Mouse (Mus musculus) ovary, postnatal 14 days (tissue): Measurements from ENCODE around the gene Erg.

Source experiments
- DNase-seq: peaks from one replicate; pipeline ENCODE4 v3.0.0; 2022; ENCODE audit warnings: low spot score

The Erg gene

DNA sequence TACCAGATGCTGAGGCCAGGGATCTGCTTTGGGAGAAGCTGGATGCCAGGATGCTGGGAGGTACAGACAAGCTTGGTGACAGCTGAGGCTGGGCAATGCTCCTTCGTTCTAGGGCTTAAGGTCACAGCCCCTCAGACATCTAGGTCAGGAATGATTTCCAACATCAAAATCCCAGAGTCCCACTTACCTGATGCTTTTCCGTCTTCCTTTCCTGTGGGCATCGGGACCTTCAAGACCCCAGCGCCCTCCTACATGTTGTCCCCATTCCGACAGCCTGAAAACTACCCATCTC is at the start of gene Erg:
Gene Erg (minus strand): TSS at position 283 of the 292 bp plus-strand sequence.
- no peak for DNase-seq

- DNase-seq = no peak
Observed at GRCm38 (mm10) chr16:95631816-95632215, 45.4 kb upstream of the Erg start.

DNA sequence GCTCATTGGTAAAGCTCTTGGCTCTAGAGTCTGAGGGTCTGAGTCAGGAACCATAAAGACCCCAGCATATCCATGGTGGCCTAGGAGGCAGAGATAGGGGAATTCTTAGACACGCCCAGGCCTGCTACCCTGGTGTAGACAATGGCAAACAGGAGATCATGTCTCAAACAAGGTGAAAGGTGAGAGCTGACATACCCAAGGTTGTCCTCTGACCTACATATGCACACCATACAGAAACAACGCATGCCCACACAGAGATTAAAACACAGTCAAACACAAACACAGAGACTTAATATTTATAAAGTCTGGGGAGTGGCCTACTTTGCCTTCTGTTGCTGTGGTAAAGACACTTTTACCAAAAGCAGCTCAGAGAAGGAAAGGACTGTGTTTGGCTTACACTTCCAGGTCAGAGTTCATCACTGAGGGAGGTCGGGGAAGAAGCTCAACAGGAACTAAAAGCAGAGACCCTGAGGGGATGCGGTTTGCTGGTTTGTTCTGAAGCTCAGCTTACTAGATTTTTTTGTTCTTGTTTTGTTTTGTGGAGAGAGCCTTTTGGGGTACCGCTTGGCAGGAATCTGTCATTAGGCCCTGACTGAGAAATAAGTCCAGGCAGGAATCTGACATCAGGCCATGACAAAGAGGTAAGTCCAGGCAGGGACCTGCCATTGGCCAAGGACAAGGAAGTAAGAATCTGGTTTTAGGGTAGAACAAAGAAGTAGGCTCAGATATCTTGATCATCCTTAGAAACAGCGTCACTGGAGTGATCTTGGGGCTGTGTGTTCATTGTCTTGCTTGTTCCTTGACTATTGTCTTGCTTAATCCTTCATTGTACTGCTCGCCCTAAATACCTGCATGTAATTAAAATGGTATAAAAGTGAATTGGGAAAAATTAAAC is 37.7 kb upstream of the Erg start:
- no peak for DNase-seq

- DNase-seq = no peak
Observed at GRCm38 (mm10) chr16:95623056-95623455, 36.7 kb upstream of the Erg start.

DNA sequence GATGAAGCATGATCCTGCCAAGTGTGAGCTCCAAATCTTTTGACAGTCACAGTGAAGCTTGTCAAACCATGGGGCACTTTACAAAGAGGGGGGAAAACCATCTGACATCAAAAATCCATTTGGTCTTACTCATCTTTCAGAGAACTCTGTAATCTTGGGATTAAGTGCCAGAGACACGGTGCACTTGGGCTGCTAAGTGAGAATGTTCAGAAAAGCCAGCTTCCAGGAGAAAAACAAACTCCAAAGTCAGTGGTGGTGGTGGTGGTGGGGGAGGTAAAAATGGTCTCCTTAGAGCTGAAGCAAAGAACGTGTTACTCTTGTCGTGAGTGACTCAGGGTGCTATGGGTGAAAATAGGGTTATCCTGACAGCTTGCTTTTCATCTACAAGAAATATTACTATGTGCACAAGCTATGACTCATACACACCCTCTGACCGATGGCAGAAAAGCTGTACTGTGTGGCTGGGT is 33.5 kb upstream of the Erg start:
- no peak for DNase-seq

DNA sequence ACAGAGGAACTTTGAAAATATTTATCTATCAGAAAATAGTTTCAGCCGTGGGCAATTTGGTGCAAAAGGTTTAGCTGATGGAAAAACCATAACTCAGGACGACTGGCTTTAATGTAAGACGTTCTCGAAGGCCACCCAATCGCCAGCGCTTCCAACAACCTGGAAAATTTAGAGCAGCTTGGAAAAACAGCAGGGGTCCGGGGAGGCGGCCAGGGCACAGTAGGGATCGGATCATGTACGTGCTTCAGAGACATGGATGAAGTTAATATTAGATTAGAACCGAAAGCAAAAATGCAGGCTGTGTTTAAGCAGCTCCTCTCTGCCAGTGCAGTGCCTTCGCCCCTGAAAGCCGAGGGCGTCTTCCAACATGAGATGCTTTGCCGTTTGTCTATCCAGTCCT is 31.8 kb upstream of the Erg start:
- no peak for DNase-seq

DNA sequence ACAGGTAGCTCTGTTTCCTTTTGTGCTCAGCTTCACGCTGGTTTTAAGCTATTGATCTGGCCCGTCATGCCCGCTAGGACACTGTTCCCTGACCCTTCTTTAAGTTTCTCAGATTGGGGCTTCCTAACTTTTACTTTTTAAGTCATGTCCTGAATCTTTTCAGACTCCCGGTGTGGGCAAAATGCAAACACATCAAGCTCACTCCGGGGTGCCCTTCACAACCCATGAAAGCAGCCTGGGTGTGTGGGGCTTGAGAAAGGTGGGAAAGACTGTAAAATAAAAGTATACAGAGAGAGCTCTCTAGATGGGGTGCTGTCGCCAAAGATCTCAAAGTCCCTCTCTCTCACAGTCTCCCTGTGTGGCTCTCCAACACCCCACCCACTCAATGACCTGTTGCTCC is 31.3 kb upstream of the Erg start:
- DNase-seq = no peak

DNA sequence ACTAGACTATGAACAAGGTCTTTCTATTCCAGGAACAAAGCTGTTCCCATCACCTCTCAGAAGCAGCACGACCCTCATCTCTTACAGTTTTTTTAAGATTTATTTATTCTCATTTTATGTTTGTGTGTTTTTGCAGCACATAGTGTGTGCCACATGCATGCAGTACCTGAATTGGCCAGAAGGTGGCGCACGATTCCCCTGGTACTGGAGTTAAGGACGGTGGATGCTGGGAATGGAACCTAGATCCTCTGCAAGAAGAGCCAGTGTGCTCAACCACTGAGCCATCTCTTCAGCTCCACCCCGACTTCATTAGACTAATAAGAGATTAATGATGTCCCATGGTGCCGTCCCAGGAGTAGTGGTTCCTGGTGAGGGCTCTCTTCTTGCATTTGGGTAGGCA is 29.2 kb upstream of the Erg start:
- peak; percentile 12 for DNase-seq

DNA sequence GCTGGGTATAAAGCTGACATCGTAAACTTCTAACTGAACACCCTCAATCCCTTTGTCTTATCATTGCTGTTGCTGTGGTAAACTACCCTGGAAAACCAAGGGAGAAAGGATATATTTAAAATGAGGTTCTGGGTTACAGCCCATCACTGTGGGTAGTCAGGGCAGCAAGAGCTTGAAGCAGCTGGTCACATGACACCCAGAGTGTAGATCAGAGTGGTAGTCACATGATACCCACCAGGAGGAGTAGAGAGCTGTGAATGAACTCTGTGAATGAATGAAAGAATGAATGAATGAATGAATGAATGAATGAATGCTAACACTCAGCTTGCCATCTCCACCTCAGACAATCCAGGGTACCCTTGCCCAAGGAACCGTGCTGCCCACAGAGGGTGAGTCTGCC is 28.1 kb upstream of the Erg start:
- no peak for DNase-seq

DNA sequence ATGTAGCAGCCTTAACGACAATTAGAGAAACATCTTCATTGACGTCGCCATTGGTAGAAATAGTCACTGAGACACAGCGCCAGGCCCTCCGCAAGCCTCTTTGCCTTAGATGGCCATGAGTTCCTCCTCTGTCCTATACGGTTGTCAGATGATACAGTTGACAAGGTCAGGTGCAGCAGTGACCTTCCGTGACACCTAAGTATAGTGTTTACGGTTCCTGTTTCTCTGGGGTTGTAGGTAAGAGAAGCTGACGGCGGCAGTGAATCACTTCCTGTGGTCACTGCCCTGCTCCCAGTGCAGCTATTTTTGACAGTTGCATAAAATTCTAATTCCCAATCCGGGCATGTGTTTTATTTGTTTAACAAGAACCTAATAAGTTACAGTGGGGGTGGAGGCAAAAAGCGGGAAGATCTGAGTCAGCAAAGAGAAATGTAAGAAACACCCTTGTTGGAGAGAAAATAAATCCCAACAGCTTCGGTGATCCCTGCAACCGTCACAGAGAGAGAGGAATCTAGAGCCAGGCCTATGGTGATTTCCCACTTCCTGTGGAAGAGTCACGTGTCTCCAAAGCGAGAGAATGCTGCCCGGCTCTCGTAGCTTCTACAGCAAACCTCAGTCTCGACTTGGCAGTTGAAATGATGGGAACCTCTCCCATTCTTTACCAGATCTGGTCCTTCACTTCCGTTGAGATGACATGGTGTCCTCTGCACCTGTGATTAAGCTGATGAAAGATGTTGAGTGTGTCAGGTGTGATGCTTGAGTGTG is 25.8 kb upstream of the Erg start:
- DNase-seq = no peak

DNA sequence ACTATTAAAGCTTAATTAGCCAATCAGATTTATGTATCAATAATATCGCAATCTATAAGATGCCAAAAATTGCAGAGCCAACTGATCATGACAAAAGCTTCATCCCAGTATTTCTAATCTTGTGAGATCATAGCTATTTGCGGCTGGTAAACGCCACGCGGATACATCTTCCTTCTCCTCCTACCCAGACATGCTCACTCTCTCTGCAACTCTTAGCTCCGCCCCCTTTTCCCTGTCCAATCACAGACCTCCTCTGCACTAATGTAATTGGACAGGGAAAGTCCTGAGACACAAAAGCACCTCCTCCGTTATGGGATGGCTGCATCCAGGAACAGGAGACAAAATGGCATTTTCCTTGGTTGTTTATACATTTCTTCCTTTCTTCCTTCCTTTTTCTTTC is 22.2 kb upstream of the Erg start:
- no peak for DNase-seq

- peak; percentile 62 for DNase-seq
Observed at GRCm38 (mm10) chr16:95605304-95605703, 18.9 kb upstream of the Erg start.

DNA sequence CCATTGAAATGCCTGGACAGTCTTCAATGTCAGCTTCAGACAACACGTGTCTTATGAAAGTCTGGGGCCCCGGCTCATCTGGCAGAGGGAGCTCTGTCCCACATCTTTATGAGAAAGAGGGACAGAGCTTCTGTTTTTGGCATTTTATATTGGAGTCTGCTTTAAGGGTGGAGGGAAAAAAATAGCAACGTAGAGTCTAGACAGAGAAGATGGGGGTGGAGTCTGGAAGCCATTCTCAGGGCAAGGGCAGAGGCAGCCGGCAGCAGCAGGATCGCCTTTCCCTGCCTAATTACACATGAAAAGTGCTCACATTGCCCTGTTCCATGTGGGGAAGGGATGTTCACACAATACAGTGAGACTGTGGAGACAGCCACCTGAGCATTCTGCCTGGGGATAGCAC is 16.1 kb upstream of the Erg start:
- no peak for DNase-seq

GRCm38 (mm10) chr16:95601807-95602206 is 15.4 kb upstream of the Erg start:
- DNase-seq = no peak

DNA sequence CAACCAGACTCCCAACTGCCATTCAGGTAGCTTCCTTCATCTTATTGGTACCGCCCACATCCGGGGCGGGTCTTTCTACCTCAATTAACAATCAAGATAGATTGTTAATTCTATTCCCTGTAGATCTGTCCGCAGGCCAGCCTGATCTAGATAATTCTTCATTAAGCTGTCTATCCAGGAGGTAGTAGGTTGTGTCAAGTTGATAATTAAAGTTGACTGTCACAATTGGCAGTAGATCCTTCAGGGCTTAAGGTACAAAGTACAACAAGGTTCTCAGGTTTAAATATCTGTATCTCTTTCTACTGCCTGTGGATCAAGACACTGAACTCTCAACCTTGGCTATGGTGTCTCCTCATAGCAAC is 14.8 kb upstream of the Erg start:
- DNase-seq = no peak

GRCm38 (mm10) chr16:95600572-95601218 is 14.3 kb upstream of the Erg start:
- DNase-seq = no peak

GRCm38 (mm10) chr16:95598930-95599329 is 12.5 kb upstream of the Erg start:
- no peak for DNase-seq

GRCm38 (mm10) chr16:95597578-95597951 is 11.2 kb upstream of the Erg start:
- no peak for DNase-seq

DNA sequence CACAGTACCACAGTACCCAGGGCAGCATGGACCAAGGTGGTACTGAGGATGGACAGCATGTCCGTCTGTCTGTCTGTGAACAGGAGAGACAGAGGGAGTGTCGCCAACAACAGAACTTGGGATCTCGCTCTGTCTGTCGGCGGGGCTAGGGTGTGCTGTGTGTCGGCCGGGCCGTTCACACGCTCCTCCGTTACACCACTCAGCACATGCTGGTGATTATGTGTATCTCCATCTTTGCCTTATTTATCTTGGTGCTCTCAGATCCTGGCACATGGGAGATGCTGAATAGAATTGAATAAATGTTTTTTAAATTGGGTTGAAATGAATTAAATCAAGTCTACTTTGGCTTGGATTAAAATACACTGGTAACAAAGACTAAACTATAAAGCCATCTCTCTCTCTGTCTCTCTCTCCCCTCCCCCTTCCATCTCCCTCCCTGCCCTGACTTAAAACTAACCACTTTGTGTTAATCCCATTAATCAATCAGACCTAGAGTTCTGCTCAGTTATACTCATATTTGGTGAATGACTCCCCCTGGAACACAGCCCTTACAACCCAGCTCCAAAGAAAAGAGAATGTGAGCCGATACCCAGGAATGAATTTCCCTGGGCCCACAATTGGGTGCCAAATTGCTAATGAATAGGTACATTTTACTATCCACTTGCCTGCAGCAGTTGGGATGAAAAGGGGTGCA is 10.6 kb upstream of the Erg start:
- no peak for DNase-seq

- no peak for DNase-seq
Observed at GRCm38 (mm10) chr16:95588849-95589248, 2.5 kb upstream of the Erg start.

DNA sequence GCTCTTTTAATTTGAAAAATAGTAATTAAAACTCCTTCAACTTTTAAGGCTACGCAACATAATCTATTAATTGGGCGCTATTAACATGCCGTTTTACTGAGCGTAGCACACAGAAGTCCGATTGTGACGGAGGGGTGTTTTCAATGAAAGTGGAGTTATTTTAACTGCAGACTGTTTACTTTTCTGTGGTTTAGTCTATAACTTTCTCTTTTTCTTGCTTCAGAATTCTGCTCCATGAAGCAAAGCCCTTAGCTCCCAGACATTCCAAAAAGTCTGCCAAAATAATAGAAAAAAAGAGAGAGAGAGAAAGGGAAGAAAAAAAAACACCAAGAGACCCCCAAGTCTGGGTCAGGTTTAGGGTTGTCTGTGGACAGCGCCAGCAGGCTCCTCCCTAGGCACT is 333 bp upstream of the Erg start:
- no peak for DNase-seq

DNA sequence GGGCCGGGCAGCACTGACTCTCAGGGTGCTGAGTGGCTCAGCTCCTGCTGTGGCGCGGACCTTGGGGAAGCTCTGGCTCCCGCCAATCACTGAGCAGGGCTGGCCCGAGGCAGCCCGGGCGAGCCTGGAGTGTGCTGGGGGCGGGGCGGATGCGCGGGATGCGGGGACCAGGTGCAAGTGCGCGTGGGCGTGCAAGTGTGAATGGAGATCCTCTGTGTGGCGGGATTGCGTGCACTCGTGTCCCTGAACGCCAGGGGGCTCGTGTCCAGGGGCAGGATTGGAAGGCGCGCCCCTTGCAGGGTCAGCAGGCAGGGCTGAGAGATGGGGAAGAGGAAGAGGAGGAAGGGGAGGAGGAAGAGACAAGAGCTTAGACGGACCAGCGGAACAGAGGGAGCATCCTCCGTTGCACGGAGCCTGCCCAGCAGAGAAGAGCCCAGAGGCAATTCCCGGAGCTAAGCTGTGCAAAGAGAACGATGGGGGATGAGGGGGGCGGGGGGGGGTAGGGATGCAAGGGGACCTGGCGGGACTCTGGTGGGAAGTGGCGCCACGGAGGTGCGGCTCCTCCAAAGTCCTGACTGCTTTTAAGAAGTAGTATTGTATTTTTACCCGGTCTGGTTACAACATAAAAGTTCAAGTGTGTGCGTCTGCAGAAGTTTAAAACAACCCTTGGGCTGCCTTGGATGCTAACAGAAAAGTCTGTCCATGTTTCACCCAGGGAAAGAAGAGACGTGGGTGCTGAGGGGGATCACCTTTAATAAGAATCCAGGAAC is 667 bp downstream of the Erg start:
- peak; percentile 6 for DNase-seq
